Mouse (Mus musculus) 3T3-L1 (cell line): ENCODE measurements around the gene Gon7.

Experiments
- DNase-seq: peaks from one replicate; pipeline ENCODE4 v3.0.0-alpha.2; 2015; ENCODE audit warnings: low read depth, low spot score

The Gon7 gene

GRCm38 (mm10) chr12:102706833-102707463 is 50.7 kb downstream of the Gon7 start:
- no peak for DNase-seq

GRCm38 (mm10) chr12:102705906-102706640 is 51.5 kb downstream of the Gon7 start:
- DNase-seq: peak; percentile 16

- DNase-seq: peak; percentile 81
Measured at GRCm38 (mm10) chr12:102705216-102705871, 52.3 kb downstream of the Gon7 start.

DNA sequence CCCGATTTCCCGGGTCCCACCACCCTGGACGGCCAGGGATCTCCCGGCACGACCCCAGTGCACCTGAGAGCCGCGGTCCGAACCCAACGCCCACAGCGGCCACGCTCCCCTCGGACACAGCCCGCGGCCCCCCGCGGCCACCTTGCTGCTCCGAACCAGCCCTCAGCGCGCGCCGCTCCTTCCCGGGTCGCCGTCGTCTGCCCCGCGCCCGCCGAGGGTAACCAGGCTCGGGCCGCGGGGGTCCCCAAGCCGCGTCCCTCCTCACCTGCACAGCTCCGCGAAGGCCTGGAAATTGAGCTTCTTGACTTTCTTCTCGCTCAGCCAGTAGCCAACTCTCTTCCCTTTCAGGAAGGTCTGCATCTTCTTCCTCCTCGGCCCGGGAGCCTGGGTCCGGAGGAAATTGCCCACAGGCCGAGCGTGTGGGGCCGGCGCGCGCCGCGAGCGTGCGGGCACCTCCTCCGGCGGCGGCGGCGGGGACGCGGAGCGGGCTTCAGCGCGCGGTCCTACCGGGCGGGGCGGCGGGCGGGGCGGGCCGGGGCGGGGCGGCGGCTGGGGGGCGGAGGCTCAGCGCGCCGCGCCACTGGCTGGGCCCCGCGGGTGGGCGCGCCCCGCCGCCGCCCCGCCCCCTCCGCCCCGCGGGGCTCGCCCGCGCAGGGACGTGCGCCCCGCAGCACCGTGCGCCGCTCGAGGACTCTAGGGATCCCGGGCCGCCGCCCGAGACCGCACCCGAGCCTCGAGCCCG is 53.0 kb downstream of the Gon7 start, which contains the start of gene Itpk1:
Gene Itpk1 (minus strand): TSS at position 474 of the 742 bp plus-strand sequence.
- no peak for DNase-seq

DNA sequence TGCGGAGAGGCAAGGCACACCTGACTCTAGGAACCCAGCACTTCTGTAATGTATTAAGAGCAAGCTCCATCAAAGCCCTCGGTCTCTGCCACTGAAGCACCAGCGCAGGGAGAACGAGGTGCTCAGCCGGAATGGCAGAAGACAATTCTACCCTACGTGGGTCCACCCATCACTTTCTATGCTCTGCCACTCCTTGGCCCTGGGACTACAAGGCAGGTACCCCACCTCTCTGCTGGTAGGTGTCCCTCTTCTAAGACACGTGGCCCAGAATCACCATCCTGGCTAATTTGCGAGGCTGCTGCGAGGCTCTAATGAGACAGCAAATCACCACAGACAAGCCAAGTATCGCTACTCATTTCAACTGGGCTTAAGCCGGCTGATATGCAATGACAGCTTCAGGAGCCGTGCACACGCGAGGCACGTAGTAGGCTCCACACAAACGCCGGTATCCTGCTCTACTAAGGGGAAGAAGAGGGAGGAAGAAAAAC is 53.6 kb downstream of the Gon7 start:
- DNase-seq: peak; percentile 13

GRCm38 (mm10) chr12:102703441-102703840 is 54.2 kb downstream of the Gon7 start:
- DNase-seq: no peak
